Mouse (Mus musculus) intestine, embryonic 16.5 days (tissue): ENCODE data around the gene Mthfsl. TPM values are rescaled to one million over a fixed set of nuclear protein-coding genes. Genes with fewer than 3 reads are reported as not detected.
A peak's percentile ranks its signal among the peaks of the same experiment; 100 is the strongest.
"Not testable (repeated sequence)": the region's sequence is repeated elsewhere in the genome, so short reads cannot be mapped to it uniquely, and the experiment has no call there.

Source experiments
- ATAC-seq: fragments of 200-750 bp; cut with Nextera tagmentation; 2 replicates; pipeline ENCODE4 v1.8.0; 2017; ENCODE audit warnings: moderate TSS enrichment, moderate library complexity
- H3K27ac ChIP-seq: fragments of 300-500 bp; sonication (generic); 2 replicates; pipeline ENCODE4 v1.5.1; 2014; ENCODE audit warnings: mild to moderate bottlenecking, low read length
- H3K27me3 ChIP-seq: fragments of 300-500 bp; sonication (generic); replicated peaks from 2 replicates; pipeline ENCODE4 v1.6.1; 2014; ENCODE audit warnings: low read length, control low read depth, mixed read lengths; ENCODE audit not compliant: control insufficient read depth, insufficient read depth
- H3K36me3 ChIP-seq: fragments of 300-500 bp; sonication (generic); 2 replicates; pipeline ENCODE4 v1.6.1; 2014; ENCODE audit warnings: low read length, control low read depth; ENCODE audit not compliant: control insufficient read depth, insufficient read depth
- H3K4me1 ChIP-seq: fragments of 300-500 bp; sonication (generic); 2 replicates; pipeline ENCODE4 v1.6.1; 2014; ENCODE audit warnings: low read length, control low read depth, mixed read lengths; ENCODE audit not compliant: control insufficient read depth, insufficient read depth
- H3K4me2 ChIP-seq: fragments of 300-500 bp; sonication (generic); 2 replicates; pipeline ENCODE4 v1.6.1; 2014; ENCODE audit warnings: low read depth, low read length, control low read depth
- H3K4me3 ChIP-seq: fragments of 300-500 bp; sonication (generic); 2 replicates; pipeline ENCODE4 v1.5.1; 2014; ENCODE audit warnings: mild to moderate bottlenecking, low read length
- H3K9ac ChIP-seq: fragments of 300-500 bp; sonication (generic); 2 replicates; pipeline ENCODE4 v1.6.1; 2014; ENCODE audit warnings: low read depth, low read length
- H3K9me3 ChIP-seq: fragments of 300-500 bp; sonication (generic); 2 replicates; pipeline ENCODE4 v1.6.1; 2016; ENCODE audit warnings: low read length, control low read depth; ENCODE audit not compliant: control insufficient read depth
- WGBS: fragments of 180-500 bp; shearing (Covaris S2); extraction: QIAGEN DNeasy Blood & Tissue Kit; methylation state at CpG from one replicate; pipeline ENCODE4 v1.1.7; 2014; 5-methylcytosine and 5-hydroxymethylcytosine counted together
- polyA plus RNA-seq: library from polyadenylated mRNA; unstranded; fragments of >200 nt; fragmentation: Nextera tagmentation; extraction: Ambion mirVana; gene quantifications from 2 replicates; pipeline ENCODE4 v1.2.1, GENCODE M21; 2015

Mthfsl gene
- polyA plus RNA-seq = 40.2 and 49.1 TPM in 2 replicates

GRCm38 (mm10) chr9:88719989-88720537 lies at the start of gene Mthfsl:
Gene Mthfsl, minus strand, starts transcription at chr9:88720296.
- WGBS = 9% methylated on average over 11 of the region's 12 CpGs

DNA sequence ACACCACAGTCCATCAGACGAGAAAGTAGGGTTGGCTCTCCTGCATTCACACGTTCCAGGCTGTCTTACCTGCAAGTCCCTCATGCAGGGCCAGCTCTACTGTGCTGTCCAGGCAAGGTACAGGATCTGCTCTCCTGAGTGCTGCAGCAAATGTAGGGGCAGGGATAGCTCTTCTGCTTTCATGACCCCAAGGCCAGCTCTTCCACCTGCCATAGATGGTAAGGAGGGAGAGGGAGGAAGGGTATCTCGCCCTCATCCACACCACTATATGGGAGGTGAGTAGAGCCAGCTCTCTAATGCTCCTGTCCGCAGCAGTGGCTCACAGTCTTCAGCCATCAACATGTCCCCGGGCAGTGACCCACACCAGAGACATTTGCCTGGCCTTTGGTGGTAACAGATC lies 49.4 kb upstream of the Mthfsl start:
- ATAC-seq, H3K4me2 ChIP-seq, H3K9me3 ChIP-seq, H3K36me3 ChIP-seq, H3K27ac ChIP-seq, H3K4me3 ChIP-seq, H3K27me3 ChIP-seq, H3K4me1 ChIP-seq, H3K9ac ChIP-seq: not testable (repeated sequence)
- 84% methylated on average over 4 of the region's 5 CpGs for WGBS

More at GRCm38 (mm10) chr9:88719989-88720537, at the start of gene Mthfsl:
- not testable (repeated sequence) for H3K36me3 ChIP-seq, H3K27me3 ChIP-seq, H3K4me1 ChIP-seq, H3K9me3 ChIP-seq
- peak within 1 kb of the TSS; percentile 44 for H3K4me2 ChIP-seq
- H3K27ac ChIP-seq = peak within 1 kb of the TSS; percentile 59; the same call in 1 of the 2 replicates
- 0 out of 2 replicates have a peak within 1 kb of the TSS, but pooled peaks have one; percentile 43 for H3K9ac ChIP-seq
- peak within 1 kb of the TSS; percentile 35 for H3K4me3 ChIP-seq
- peak; percentile 71 for ATAC-seq

DNA sequence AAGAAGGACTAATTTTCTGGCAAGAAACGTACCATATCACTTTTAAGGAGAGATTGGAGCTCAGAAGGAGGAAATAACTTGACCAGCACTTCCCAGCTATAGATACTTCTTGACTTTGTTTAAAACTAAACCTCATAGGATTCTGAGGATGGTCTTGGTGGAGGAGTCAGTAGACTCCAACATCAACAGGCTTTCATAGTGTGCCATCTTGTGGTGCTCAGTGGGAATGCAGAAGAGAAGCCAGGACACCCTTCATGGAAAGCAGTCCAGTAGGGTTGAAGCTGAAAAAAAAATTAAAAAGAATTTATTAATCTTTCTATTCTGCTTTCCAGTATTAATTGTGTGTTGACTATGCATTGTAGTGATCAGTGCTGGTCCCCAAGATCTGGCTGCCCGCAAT lies 26.6 kb upstream of the Mthfsl start:
- H3K27me3 ChIP-seq, H3K27ac ChIP-seq, H3K4me2 ChIP-seq, ATAC-seq, H3K36me3 ChIP-seq, H3K9ac ChIP-seq, H3K4me1 ChIP-seq, H3K4me3 ChIP-seq, H3K9me3 ChIP-seq: not testable (repeated sequence)
- no CpG with 5 or more reads among the region's 2 CpGs for WGBS

DNA sequence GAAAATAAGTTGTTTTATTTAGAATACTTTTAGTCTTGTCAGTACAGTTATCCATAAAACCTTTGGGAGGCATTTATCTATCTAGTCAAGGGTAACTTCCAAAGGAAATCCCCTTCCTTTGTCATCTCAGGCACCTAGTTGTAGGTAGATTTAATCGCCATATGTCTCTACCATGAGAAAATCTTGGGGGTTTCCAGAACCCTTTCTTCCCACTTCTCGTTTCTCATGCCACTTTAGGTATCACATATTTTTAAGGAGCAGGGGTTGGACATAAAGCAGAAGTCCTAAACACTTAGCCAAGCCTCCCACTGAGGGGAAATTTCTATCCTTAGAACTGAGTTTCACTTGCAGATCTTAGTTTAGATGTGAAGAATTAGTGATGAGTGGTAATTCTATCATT lies 25.9 kb upstream of the Mthfsl start:
- not testable (repeated sequence) for H3K4me1 ChIP-seq, ATAC-seq, H3K36me3 ChIP-seq, H3K27me3 ChIP-seq, H3K27ac ChIP-seq, H3K9ac ChIP-seq, H3K4me2 ChIP-seq, H3K9me3 ChIP-seq, H3K4me3 ChIP-seq
- no CpG with 5 or more reads among the region's 2 CpGs for WGBS

- H3K9ac ChIP-seq, H3K4me2 ChIP-seq, H3K4me3 ChIP-seq, H3K4me1 ChIP-seq, H3K36me3 ChIP-seq, ATAC-seq, H3K9me3 ChIP-seq, H3K27me3 ChIP-seq, H3K27ac ChIP-seq: not testable (repeated sequence)
Observed at GRCm38 (mm10) chr9:88735289-88735688, 15.2 kb upstream of the Mthfsl start.

DNA sequence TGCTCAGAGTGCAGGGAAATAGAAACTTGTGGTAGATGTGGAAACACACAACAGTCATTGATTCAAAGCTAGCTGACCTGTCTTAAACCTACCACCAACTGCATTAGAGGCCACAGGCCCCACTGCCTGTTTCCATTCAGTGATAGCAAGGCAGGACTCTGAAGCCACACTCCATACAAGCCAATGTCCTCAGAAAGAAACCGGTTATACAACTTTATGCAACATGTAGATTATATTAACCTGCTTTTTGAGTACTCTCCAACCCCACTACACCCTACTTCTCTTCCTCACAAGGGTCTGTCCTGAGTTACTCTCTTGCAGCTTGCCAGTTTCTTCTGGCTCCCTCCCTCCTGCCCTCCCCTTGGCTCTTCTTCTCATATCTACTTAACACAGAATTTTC lies 13.1 kb upstream of the Mthfsl start:
- not testable (repeated sequence) for H3K9me3 ChIP-seq, H3K4me2 ChIP-seq, H3K27me3 ChIP-seq, H3K4me1 ChIP-seq, H3K36me3 ChIP-seq, H3K27ac ChIP-seq, H3K9ac ChIP-seq, H3K4me3 ChIP-seq
- peak; percentile 71 for ATAC-seq
- WGBS = 71% methylated on average over 1 of the region's 1 CpGs

DNA sequence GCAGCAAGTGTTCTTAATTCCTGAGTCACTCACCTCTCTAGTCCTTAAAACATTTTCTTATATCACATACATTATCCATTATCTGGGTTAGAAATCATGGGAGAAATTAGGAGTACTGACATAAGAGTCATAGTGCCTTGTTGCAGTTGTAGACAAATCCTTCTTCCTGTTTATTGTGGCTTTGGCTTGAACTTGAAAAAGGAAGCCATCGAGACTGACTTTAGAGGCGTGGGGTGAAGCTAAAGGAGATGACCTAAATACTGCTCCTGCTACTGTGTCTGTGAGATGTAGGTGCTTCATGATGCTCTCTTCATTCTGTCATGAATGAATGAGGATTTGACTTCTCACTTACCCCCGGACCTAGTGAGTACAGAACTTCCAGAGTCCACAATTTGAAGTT lies 12.2 kb upstream of the Mthfsl start:
- not testable (repeated sequence) for H3K36me3 ChIP-seq

DNA sequence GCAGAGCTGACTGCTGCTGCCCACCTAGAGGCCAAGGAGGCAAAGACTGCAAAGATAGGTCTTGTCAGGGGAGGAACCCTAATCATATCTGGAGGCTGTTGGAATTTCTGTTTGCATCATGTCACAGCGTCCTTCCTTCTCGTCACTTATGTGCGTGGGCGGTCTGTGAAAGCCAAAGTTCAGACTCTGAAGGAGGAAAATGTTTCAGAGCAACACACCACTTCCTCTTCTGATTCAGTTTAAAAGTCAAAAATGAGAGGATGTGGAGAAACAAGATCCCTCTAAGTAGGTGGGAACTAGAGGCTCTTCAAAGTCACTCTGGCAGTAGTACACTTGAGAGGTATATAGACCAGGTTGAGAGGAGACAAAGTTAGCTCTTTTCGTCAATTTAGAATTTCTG lies 11.6 kb upstream of the Mthfsl start, which contains the start of gene Bcl2a1d:
TSS of gene Bcl2a1d (minus strand) at position 187 of the 400 bp plus-strand sequence.
- not testable (repeated sequence) for H3K4me2 ChIP-seq, H3K36me3 ChIP-seq, H3K27me3 ChIP-seq, H3K9me3 ChIP-seq, H3K4me1 ChIP-seq, ATAC-seq, H3K9ac ChIP-seq, H3K4me3 ChIP-seq, H3K27ac ChIP-seq
- 73% methylated on average over 5 of the region's 5 CpGs for whole genome bisulfite sequencing

More for the DNA sequence above, 12.2 kb upstream of the Mthfsl start:
- H3K4me2 ChIP-seq, H3K27ac ChIP-seq, H3K27me3 ChIP-seq, H3K9me3 ChIP-seq, H3K9ac ChIP-seq, ATAC-seq, H3K4me1 ChIP-seq, H3K4me3 ChIP-seq: not testable (repeated sequence)
- WGBS = 86% methylated on average over 1 of the region's 3 CpGs

GRCm38 (mm10) chr9:88728311-88728710 lies 8.2 kb upstream of the Mthfsl start:
- ATAC-seq, H3K4me1 ChIP-seq, H3K27ac ChIP-seq: not testable (repeated sequence)

DNA sequence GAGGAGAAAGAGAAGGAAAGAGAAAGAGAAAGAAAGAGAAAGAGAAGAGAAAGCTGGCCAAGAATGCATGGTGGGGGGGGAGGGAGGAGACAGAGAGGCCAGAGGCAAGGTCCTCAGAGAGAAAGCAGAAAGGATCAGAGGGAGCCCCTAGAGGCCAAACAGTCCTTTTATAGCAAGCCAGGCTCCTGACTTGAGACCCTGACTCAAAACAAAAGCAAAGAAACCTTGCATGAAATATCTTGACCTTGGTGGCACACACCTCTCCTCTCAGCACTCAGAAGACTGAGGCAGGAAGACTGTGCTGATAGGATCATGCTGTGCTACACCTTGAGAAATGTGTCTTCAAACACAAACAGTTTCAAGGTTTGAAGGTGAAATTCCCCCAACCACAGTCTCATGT lies 1.5 kb upstream of the Mthfsl start:
- H3K4me1 ChIP-seq, H3K27ac ChIP-seq, H3K4me3 ChIP-seq, H3K9ac ChIP-seq, H3K27me3 ChIP-seq, H3K9me3 ChIP-seq, H3K36me3 ChIP-seq, H3K4me2 ChIP-seq, ATAC-seq: not testable (repeated sequence)

More at GRCm38 (mm10) chr9:88728311-88728710, 8.2 kb upstream of the Mthfsl start:
- not testable (repeated sequence) for H3K4me3 ChIP-seq, H3K27me3 ChIP-seq, H3K4me2 ChIP-seq, H3K9me3 ChIP-seq, H3K36me3 ChIP-seq, H3K9ac ChIP-seq
